Mouse (Mus musculus) CH12.LX (cell line): ENCODE results near the gene Yy1.

Source experiments
- CTCF ChIP-seq, 2 experiments: IDR thresholded peaks in 1 of 2; conservative IDR thresholded peaks in 1 of 2; 2 replicates each; pipeline ENCODE4 v1.5.1; 2011 to 2012; ENCODE audit warnings: low read depth in 2 of 2, low read length in 2 of 2, improper control_type of control experiment in 1 of 2, inconsistent platforms in 1 of 2, mild to moderate bottlenecking in 1 of 2, moderate library complexity in 1 of 2
- EP300 ChIP-seq: IDR thresholded peaks from 2 replicates; pipeline ENCODE4 v1.6.1; 2011; ENCODE audit warnings: low read length, improper control_type of control experiment
- GABPA ChIP-seq: IDR thresholded peaks from 2 replicates; pipeline ENCODE4 v1.6.1; 2012; ENCODE audit warnings: low read depth, low read length, improper control_type of control experiment, inconsistent platforms; ENCODE audit not compliant: insufficient replicate concordance
- MXI1 ChIP-seq: IDR thresholded peaks from 2 replicates; pipeline ENCODE4 v1.6.1; 2011; ENCODE audit warnings: mild to moderate bottlenecking, low read depth, low read length, improper control_type of control experiment
- PAX5 ChIP-seq: IDR thresholded peaks from 2 replicates; pipeline ENCODE4 v1.6.1; 2012; ENCODE audit warnings: low read length, inconsistent platforms, mixed read lengths

DNA sequence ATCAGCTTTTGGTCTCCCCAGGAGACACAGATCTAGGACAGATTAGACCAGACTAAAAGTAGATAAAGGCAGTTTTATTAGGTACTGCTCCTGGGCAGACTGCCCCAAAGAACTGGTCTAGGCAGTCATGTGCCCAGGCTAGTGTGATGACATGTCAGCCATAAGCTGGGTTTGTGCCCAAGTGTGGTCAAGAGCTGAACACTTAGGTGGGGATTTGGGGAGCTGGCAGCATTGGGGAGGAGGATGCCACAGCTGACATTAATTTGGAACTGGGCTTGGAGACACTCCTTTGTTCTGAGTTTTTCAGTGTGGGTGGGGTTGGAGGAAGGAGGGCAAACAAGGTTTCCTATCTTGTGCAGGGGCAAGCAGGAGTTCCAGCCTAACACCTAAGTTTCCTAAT is 46.8 kb upstream of the Yy1 start:
- no peak for TF ChIP-seq MXI1
- TF ChIP-seq CTCF (conservative IDR thresholded peaks at IDR 0.05 in 1 of 2, IDR thresholded peaks at IDR 0.05 in 1 of 2; ENCODE audit: low read depth in 2 of 2, low read length in 2 of 2), result no peak
- TF ChIP-seq GABPA, result no peak
- TF ChIP-seq EP300, result no peak
- TF ChIP-seq PAX5, result no peak
